Mouse (Mus musculus) layer of hippocampus, adult 11-12 months (tissue): ENCODE data around the gene Ppfia3.

ENCODE experiments used
- DNase-seq: peaks from one replicate; pipeline ENCODE4 v3.0.0; 2022; ENCODE audit warnings: low spot score

Gene Ppfia3

GRCm38 (mm10) chr7:45312686-45313453 is 53.9 kb downstream of the Ppfia3 start:
- DNase-seq = no peak

- no peak for DNase-seq
Observed at GRCm38 (mm10) chr7:45312023-45312422, 54.8 kb downstream of the Ppfia3 start.

GRCm38 (mm10) chr7:45309455-45309854 is 57.4 kb downstream of the Ppfia3 start:
- peak; percentile 63 for DNase-seq

DNA sequence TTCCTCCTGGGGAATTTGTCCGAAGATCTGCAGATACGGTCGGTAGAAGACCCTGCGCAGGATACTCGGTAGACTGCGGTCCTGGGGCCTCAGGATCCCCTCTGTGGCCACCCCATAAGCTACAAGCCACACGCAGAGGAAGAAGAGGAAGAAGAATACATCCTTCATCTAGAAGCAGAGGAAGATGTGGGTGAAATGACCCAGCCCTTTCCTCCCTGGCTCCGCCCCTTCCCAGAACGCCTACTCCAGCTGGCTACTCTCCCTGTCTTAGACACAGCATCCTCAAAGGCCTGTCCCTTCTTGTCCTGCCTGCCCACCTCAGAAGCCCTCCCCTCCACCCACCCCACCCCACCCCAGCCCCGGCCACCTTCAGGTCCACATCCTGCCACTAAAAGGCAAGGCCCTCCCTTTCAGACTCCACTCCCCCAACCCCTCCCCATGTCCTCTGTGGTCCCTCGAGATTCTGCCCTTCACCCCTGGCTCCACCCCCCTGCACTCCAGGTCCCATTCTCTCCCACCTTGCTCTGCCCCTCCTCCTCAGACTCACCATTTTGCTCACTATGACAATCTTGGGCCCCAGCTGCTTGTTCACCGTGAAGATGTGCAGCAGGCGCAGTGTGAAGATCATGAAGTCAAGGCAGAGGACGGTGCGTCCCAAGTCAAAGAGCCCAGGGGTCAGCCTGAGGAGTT is 58.1 kb downstream of the Ppfia3 start:
- no peak for DNase-seq

DNA sequence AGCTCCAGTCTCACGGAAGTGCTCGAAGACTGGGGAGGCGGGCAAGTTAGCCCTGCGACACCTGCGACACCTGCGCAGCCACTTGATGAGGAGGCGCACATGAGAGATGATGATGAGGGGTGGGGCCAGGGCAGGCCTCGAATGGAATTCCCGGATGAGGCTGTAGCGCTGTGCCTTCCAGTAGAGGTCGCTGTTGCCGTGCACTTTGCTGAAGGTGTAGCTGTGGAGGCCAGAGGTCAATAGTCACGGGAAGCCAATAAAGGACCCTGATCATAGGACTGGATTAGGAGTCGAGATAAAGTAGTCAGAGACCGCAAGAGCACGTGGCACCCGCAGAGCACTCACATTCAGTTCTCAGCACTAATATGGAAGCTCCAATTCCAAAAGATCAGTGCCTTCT is 61.5 kb downstream of the Ppfia3 start:
- DNase-seq = peak; percentile 84

DNA sequence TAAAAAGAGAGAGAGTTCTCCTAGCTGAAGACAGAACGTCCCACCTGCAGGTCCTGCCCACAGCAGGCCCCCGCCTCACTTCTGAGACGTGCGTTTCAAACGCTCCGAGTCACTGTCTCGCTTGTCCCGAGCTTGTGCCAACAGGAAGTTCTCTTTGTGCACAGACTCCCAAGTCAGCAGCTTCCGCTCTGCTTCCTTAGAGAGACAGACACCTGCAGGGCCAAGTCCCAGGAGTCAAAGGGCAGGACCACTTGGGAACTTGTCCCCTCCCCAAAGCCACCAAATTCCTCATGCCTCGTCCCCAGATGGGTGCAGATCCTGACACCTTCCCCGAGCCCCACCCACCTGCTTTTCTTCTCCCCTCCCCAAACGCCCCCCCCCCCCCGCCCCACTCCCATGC is 62.0 kb downstream of the Ppfia3 start:
- DNase-seq = no peak

DNA sequence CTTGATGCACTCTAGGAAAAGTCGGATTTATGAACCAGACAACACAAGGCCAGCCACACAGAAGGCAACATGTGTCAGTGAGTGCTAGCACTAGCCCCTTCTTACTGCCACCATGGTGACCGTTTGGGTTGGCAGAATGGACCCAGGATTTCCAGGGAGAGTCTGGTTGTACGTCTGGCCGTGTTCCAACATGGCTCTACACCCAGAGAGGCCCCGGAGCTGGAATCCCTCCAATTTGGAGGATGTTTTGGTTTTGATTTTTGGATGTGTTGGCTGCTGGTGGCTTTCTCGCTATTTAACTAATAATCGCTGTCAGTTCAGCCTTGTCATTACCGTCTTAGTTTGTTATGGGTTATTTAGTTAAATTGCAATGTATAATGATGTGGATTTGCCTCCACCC is 64.2 kb downstream of the Ppfia3 start:
- DNase-seq = peak; percentile 39

DNA sequence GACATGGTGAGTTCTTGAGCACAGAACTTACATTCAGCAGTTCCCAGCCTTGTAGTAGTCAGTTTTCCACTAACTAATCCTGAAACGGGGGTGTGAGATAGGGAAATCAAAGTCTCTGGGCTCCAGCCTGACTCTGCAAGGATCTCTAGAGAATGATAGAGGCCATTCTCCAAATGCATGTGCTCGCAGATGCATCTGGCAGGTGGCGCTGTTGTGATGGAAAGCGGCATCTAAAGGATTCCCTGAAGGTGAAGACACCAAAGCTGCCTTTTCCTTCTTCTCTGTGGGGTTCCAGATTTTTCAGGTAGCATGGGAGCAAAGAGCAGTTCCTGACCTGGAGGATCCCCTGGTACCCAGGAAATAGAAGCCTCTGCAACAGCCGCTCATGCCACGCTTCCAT is 66.5 kb downstream of the Ppfia3 start:
- DNase-seq = peak; percentile 74

- peak; percentile 79 for DNase-seq
Observed at GRCm38 (mm10) chr7:45299752-45300151, 67.1 kb downstream of the Ppfia3 start.

GRCm38 (mm10) chr7:45297563-45297962 is 69.3 kb downstream of the Ppfia3 start:
- no peak for DNase-seq

GRCm38 (mm10) chr7:45296626-45297025 is 70.2 kb downstream of the Ppfia3 start:
- no peak for DNase-seq
